Mouse (Mus musculus) testis, postnatal 10 days (tissue): ENCODE results near the gene Ano4.

Source experiments
- DNase-seq: peaks from one replicate; pipeline ENCODE4 v3.0.0; 2021; ENCODE audit warnings: low spot score

Gene Ano4

DNA sequence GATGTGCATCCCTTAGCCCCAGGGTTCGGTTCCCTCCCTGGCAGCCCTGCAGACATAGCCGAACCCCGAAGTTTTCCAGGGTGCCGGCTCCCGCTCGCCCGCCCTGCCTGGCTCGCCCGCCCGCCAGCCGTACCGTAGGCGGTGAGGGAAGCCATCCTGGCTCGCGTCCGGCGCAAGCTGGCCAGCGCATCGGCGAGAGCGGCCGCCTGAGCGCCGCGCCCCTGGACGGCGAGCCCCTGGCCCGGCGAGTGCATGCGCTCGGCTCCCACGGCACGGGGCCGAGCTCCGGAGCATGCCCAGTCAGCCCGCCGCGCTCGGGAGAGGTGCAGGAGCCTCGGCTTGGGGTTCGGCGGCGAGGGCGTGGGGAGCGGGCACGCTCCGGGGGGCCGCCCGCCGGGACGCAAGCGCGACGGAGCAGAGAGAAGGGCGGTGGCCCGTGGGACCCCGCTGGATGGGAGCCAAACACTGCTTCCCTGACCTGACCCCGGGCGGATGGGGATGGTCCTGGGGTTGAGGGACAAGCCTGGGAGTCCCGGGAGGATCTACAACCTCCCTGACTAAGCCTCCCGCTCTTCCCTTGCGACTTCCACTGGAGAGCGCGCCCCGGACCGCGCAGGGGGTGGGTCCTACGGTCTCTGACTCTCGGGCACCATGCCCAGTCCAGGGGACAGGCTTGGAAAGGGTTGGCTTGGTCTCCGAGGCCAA is at the start of gene Ano4:
Ano4 (minus strand) TSS at position 272 of the 705 bp plus-strand sequence.
- DNase-seq = peak; percentile 65

DNA sequence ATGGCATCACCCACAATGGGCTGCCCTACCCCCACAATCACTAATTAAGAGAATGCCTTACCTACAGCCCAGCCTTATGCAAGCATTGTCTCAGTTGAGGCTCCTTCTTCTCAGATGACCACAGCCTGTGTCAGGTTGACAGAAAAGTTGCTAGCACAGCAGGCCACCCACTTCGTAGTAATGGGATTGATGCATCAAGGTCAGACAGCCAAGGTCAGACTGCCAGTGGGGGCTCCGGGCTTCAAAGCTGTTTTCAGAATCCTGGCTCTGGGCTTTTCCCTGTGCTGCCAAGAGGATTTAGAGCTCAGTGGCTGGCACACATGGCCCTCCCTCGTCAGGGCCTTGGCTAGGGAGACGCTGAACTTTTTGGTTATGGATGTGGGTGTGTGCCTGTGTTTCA is 48.1 kb upstream of the Ano4 start:
- no peak for DNase-seq

DNA sequence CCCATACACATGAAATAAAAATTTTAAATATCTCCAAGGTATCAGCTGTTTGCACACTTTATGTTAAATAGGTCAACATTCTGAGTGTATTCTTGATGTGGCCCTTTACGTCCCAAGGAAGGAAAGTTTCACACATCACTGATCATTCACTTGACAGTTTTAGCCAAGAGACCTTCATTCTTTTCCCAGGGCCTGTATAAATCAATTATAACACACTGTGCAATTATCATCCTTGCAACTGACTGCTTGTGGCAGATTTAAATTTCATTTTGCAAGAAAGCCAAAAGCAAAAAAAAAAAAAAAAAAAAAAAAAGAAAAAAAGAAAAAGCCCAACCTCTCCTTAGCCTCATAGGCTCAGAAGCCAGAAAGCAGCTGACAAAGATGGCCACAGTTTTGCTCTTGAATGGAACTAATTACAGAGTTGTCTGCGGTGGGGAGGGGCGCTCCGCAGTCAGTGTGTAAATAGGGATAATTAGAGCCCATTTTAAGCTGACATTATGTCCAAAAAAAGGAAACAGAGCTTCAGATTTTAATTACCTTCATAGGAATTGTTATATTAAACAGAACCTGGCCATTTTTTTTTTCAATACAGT is 47.1 kb upstream of the Ano4 start:
- no peak for DNase-seq

DNA sequence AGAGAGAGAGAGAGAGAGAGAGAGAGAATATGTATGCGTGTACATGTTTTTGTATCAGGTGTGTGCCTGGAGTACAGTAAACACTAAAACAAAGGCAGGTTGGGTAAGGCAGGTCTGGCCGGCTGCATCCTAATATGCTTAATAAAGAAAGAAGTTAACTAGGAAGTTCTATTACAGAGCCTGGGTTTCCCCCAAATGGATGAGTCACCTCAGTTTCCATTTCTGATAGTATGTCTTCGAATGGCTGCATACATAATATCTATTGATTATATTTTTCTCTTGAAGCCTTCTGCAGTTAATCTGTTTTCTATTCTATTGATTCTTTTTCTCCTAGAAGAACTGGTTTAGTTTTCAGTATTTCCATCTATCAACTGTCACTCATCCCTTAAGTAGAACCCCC is 41.9 kb upstream of the Ano4 start:
- no peak for DNase-seq

DNA sequence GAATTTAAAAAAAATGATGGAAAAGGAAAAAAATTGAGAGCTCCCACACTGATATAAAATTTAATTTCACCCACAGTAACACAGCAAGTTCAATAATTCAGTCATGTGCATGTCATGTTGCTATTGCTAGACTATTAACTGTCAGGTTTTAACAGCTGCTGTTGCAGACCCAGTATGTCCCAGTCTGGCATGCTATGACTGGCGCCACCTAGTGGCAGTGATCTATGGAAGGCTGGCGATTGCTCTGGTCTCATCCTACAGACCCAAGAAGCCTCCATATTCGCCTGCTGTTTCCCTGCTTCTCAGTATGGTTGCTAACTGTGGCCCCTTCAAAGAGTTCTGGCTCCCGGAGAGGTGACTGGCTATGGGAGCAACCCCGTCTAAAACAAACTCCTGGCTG is 38.9 kb upstream of the Ano4 start:
- peak; percentile 90 for DNase-seq

DNA sequence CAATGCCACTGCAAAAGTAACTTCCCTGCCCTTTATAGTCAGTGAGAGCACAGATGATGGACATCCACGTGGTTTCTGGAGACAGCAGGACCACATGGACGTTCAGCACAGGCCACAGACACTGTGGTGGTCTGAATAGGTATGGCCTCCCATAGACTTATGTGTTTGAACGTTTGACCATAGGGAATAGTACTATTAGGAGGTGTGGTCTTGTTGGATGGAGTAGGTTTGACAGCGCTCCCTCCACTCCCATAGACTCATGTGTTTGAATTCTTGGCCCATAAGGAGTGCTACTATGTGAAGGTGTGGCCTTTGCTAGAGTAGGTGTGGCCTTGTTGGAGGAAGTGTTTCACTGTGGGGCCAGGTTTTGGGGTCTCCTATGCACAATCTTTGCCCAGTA is 33.2 kb upstream of the Ano4 start:
- no peak for DNase-seq

DNA sequence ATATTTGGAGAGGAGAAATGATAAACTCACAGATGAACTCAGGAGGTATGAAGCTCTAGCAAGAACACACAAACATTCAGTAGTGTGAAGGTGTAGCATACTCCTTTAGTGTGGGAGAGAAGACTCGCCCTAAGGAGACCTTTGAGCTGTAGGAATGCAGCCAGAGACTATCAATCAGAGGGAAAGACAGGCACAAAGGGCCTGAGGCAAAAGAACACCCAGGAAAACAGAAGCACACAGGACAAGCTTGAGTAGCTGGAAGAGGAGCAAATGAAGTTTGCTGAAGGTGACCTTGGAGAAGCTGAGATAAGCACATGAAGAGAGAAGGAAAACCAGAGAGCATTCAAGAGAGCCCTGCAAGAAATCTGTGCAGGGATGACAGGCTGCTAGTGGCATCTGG is 25.5 kb upstream of the Ano4 start:
- no peak for DNase-seq

DNA sequence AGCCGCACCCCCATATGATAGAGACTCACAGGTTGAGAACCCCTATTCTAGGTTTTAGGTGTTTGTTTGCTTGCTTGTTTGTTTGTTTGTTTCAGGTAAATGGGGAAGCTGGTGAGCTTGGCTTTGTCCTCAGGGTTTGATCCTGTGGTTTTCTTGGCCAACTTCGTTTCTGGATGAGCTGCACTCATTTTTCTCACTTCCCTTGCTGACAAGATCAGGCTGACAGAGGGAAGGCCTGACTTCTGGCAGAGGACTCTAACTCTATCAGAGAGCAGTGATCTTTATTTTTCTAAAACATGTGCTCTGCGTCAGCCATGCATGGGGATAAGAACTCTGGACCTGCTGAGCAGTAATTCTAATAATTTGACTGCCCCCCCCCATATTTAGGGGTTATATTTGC is 14.4 kb upstream of the Ano4 start:
- DNase-seq = no peak

DNA sequence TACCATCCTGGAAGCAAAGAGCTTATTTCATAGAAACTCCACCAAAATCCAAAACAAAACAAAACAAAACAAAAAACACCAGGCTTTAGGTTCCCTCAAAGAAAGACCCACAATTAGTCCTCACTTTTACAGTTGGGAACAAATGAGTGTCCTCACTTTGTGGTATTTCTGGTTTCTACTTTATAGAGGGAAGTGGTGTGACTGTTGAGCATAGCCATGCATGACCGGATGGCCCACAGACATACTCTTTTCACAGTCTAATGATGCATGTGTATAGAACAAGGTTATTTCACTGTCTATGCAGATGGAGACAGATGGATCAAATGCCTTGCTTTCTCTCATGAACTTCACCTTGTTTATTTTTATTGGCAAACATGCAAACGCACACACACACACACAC is 10.1 kb upstream of the Ano4 start:
- DNase-seq = no peak

DNA sequence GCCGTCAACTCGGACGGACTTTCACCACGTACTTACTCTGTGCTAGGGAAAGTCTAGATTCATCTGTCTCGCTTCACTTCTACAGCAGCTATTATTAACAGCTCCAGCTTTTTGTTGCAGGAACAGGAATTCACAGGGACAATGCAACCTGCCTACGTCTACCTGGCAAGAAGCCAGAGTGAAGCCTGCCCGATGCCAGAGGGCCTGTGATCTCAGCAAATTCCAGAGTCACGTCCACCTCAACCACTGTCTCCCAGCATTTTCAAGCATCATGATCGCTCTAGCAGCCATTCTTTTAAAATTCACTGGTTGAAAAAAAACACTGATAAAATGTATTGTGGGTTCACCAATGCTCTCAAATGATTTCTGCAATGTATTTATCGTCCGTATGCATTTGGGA is 6.9 kb upstream of the Ano4 start:
- no peak for DNase-seq

DNA sequence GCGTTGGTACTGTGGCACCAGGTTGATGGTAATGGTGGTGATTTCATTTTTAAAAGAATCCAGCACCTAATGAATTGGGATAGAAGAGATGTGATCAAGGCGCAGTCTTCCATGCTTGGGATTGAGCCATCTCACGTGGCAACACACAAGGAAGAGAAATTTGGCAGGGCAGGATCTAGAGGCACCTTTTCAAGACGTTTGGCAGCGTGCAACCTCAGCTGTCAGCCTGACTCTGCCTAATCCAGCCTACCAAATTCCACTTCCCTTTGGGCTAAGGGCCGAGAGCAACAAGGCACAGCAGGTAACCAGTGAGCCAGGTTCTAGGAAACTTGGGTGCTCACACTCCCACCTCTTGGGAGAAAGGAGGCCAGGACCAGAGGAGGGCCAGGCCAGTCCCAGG is 1.0 kb upstream of the Ano4 start:
- DNase-seq = no peak

DNA sequence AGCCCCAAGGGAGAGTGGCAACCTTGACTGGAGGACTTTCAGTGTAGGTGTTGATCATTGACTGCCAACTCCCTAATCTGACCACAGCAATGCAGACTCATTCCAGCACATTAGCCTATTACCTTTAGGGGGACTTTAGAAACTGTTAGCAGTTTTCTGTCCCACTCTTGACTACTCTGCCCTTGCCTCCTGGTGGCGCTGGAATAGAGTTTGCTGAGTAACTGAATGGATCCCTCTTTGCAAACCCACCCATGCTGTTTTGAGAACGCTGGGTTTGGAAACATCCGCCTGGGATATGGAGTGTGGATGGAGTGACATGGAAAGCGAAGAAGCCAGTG is 603 bp upstream of the Ano4 start:
- DNase-seq = no peak

DNA sequence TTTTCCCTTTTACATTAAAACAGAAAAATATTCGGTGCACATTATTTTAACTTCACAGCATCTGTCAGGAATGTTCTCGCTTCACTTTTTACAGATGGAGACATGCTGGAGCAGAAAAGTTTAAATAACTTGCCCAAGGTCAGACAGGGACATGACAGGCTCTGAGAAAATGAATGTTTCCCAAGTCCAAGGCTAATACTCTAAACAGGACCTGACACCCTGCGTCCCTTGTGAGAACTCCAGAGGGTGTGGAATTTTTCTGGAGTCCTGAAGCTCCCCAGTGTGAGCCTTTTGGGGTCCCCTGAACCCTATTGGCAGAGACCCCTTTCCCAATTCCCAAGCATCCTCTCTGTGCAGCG is 451 bp downstream of the Ano4 start:
- no peak for DNase-seq

DNA sequence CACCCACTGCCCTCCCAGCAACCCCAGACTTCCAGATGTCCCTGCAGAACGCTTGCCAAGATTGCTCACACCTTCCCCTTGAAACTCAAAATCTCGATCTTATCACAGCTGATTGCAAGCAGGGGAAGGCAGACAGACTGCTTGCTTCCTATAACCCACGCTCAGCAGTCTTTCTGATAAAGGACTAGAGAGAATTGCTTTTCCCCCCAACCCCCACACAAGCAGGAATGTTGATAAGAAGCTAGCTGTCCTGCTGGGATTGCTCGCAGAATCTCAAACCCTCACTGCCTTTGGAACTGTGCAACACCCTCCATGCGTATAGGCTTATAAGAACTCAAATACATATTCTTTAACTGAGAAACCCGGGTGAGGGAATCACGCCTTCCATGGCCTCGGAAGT is 846 bp downstream of the Ano4 start:
- no peak for DNase-seq

DNA sequence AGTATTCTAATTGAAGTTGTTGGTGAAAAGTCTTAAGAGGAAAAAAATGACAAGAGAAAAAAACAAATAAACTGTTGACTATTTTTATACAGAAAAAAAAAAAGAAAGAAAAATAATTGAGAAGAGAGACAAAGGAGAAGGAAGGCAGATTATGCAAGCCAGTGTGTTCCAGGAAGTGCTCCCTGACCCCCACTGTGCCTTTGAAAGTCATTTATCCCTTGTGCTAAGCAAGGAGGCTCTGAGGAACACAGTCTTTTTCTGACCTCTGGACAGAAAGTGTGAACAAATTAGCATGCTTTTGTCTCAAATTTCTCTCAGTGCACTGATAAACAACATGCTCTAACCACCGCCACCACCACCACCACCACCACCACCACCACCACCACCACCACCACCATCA is 14.3 kb downstream of the Ano4 start:
- DNase-seq = no peak

DNA sequence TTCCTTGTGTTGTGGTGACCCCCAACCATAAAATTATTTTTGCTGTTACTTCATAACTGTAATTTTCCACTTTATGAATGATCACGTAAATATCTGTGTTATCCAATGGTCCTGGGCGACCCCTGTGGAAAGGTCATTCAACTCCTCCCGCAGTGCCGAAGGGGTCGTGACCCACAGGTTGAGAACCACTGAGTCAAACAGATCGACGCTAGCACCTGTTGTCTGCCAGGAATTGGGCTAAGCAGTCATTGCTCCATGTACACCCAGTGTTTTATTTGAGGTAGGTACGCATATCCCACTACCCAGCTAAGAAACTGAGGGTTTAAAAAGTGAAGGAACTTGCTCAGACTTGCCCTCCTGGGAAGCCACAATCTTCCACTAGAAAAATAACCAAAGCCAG is 14.8 kb downstream of the Ano4 start:
- DNase-seq = no peak

DNA sequence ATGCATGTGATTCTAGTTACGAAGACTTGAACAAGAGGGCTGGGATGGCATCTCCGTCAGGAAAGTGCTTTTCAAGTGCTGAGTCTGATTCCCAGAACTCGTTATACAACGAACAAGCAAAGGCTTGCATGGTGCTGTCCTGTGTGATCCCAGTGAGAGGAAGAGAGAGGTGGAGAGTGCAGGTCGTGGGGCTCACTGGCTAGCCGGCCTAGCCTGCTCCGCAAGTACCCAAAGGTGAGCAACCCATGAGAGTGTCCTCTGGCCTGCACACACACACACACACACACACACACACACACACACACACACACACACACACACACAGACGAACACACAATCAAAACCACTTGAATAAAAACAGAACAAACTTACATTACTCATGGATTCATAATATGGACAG is 15.7 kb downstream of the Ano4 start:
- no peak for DNase-seq

DNA sequence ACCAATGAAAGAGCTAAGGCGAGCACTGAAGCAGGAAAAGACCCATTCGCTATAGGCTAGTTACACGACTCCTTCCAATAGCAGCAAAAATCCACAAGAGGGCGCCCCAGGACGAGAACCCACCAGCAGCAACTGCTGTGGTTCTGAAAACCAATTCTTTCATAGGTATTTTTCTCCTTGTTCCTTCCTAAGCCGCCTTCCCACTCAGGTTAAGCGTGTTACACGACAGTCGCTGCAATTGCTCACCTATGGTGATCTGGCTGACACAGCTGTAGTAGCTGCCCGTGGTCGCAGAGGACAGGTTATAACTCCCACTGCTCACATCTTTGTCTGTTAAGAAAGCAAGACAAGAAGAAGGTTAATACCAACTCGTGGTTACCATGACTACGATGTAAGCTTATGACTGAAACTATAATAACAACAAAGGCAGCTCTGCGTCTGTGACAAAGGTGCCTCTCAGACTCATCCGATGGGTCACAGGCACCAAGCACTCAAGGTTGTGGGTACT is 17.5 kb downstream of the Ano4 start:
- DNase-seq = peak; percentile 85

DNA sequence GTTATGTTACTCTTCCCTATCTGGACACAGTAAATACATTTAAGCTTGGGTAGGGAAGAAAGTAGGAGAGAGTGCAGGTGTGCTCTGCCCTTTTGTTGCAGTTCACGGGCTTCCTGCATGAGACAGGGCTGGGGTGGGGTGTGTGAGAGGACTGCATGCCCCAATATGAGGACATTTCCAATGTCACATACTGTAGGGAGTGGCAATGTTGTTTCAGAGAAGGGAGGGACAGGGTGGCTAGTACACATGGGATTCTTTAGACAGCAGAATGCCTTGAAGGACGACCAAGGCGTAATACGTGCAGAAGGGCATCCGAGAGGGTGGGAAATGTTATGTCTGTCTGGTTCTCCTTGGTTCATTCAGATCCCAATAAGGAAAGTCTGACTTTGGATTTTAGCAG is 18.2 kb downstream of the Ano4 start:
- DNase-seq = no peak

DNA sequence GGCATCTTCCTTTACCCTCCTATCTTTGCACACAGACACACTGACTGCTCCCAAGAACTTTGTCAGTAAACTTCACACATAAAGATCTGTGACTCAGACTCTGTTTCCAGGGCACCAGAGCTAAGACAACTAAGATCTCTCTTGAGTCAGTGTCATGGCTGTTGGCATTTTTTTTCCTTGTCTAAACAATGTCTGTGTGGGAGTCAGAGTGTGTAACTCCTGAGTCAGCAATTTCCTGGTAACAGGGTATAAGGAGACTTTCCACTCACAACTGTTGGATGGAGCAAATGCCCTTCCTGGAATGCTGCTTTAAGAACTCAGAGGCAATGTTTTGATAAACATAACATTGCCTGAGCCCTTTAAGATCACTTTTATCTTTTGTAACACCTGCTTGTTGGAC is 37.0 kb downstream of the Ano4 start:
- no peak for DNase-seq

DNA sequence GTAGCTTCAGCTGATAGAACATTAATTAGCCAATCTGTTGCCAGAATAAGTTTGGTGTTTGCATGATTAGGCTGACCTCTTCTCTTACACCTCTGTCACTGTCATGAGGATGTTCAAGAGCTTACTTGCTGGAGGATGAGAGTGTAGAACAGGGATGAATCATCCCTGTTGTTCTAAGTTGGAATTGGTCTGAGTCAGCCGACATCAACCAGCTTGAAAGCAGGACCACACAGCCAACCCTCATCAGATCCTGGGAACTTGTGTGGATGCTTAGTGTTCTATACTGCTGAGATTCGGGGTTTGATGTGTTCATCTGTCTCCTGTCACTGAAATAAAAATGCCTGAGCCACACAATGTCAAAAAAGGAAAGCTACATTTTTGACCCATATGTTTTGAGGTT is 44.2 kb downstream of the Ano4 start:
- no peak for DNase-seq

DNA sequence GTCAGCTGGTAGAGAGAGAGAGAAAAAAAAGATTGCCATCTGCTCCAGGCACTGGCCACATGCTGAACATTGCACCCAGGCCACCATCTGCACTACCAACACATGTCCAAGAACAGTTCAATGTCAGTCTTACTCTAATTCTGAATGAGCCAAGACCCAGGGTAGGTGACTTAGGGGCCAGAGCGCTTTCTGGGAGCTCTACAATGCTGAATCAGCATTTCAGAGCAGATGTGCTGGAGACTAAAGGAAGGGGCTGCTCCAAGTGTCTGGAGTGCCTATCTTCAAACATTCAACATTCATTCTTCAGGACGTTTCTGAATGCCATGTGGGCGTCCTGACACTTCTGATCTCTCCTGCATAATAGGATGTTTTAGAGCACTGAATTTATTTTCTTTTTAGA is 51.8 kb downstream of the Ano4 start:
- no peak for DNase-seq

DNA sequence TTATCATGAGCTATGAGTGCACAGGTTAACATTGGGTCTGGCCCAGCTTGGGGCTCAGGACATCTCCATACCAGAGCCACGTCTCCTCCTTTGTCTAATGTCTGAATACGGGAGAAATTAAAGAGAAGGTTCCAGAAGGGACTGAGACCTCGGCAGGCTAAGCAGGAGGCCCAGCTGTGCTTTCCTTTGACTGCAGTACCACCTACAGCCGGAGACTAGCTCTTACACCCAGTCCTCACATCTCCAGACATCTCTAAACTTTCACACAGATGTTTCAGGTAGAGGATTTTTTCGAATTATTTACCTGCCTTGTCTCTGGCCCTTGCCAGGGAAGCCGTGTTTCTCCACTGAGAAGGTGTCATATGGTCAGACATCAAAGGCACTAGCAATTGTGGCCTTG is 53.9 kb downstream of the Ano4 start:
- no peak for DNase-seq

DNA sequence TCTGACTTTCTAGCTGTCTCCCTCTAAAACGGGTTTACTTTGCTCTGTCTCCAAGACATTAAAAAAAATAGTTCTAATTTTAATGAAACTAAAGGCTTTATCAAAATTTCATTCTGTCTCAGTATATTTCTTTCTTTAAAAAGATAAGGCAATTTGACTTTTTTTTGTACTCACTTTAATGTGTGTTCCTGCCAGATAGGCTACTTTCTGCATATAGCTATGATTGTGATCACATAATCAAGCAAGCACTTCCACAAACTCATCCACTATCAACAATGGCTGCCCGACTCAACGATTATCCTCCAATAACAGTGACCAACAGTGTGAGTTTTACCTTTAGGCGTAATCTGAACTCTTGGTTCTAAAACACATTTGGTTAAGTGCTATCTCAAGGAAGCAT is 55.3 kb downstream of the Ano4 start:
- no peak for DNase-seq
